Mouse (Mus musculus) intestine, embryonic 16.5 days (tissue): ENCODE measurements around the gene Unc5b. TPM values are rescaled to one million over a fixed set of nuclear protein-coding genes. Genes with fewer than 3 reads are reported as not detected.
A peak's percentile ranks its signal among the peaks of the same experiment; 100 is the strongest.
"Not testable (repeated sequence)": the region's sequence is repeated elsewhere in the genome, so short reads cannot be mapped to it uniquely, and the experiment has no call there.

Source experiments
- ATAC-seq: fragments of 200-750 bp; cut with Nextera tagmentation; 2 replicates; pipeline ENCODE4 v1.8.0; 2017; ENCODE audit warnings: moderate TSS enrichment, moderate library complexity
- H3K27ac ChIP-seq: fragments of 300-500 bp; sonication (generic); 2 replicates; pipeline ENCODE4 v1.5.1; 2014; ENCODE audit warnings: mild to moderate bottlenecking, low read length
- H3K27me3 ChIP-seq: fragments of 300-500 bp; sonication (generic); replicated peaks from 2 replicates; pipeline ENCODE4 v1.6.1; 2014; ENCODE audit warnings: low read length, control low read depth, mixed read lengths; ENCODE audit not compliant: control insufficient read depth, insufficient read depth
- H3K36me3 ChIP-seq: fragments of 300-500 bp; sonication (generic); 2 replicates; pipeline ENCODE4 v1.6.1; 2014; ENCODE audit warnings: low read length, control low read depth; ENCODE audit not compliant: control insufficient read depth, insufficient read depth
- H3K4me1 ChIP-seq: fragments of 300-500 bp; sonication (generic); 2 replicates; pipeline ENCODE4 v1.6.1; 2014; ENCODE audit warnings: low read length, control low read depth, mixed read lengths; ENCODE audit not compliant: control insufficient read depth, insufficient read depth
- H3K4me2 ChIP-seq: fragments of 300-500 bp; sonication (generic); 2 replicates; pipeline ENCODE4 v1.6.1; 2014; ENCODE audit warnings: low read depth, low read length, control low read depth
- H3K4me3 ChIP-seq: fragments of 300-500 bp; sonication (generic); 2 replicates; pipeline ENCODE4 v1.5.1; 2014; ENCODE audit warnings: mild to moderate bottlenecking, low read length
- H3K9ac ChIP-seq: fragments of 300-500 bp; sonication (generic); 2 replicates; pipeline ENCODE4 v1.6.1; 2014; ENCODE audit warnings: low read depth, low read length
- H3K9me3 ChIP-seq: fragments of 300-500 bp; sonication (generic); 2 replicates; pipeline ENCODE4 v1.6.1; 2016; ENCODE audit warnings: low read length, control low read depth; ENCODE audit not compliant: control insufficient read depth
- WGBS: fragments of 180-500 bp; shearing (Covaris S2); extraction: QIAGEN DNeasy Blood & Tissue Kit; methylation state at CpG from one replicate; pipeline ENCODE4 v1.1.7; 2014; 5-methylcytosine and 5-hydroxymethylcytosine counted together
- polyA plus RNA-seq: library from polyadenylated mRNA; unstranded; fragments of >200 nt; fragmentation: Nextera tagmentation; extraction: Ambion mirVana; gene quantifications from 2 replicates; pipeline ENCODE4 v1.2.1, GENCODE M21; 2015

The Unc5b gene
- 4.3 and 4.6 TPM in 2 replicates for polyA plus RNA-seq

DNA sequence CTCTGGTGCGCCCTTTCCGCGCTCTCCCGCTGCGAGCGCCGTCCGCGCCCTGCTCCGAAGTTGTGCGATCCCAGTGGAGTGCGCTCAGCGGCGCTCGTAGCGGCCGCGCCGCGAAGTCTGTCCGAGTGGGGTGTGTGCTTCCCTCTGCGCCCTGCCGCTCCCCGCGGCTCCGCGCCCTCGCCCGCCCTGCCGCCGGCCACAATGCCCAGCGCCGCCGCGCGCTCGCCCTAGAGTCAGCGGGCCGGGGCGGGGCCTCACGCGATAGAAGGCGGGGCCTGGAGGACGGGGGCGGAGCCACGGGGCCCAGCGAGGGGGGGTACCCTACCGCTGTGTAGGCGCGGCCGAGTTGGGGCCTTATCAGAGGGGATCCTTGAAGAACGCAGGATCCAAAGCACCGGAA is at the start of gene Unc5b:
Gene Unc5b, minus strand, starts transcription at position 203 of the 400 bp plus-strand sequence.
- Histone ChIP-seq H3K4me1 (peaks cover 31% of the 10 kb centered on the region), H3K9me3 (no peaks in the 10 kb centered on the region), H3K27ac (peak within 1 kb of the TSS; percentile 90), H3K27me3 (peaks cover 17% of the 10 kb centered on the region), H3K36me3 (no peaks in the 10 kb centered on the region), H3K9ac (peak within 1 kb of the TSS; percentile 83), H3K4me2 (peak within 1 kb of the TSS; percentile 98), H3K4me3 (peak within 1 kb of the TSS; percentile 79)
- ATAC-seq, result peak; percentile 97
- under 1% methylated on average over 53 of the region's 53 CpGs for WGBS

DNA sequence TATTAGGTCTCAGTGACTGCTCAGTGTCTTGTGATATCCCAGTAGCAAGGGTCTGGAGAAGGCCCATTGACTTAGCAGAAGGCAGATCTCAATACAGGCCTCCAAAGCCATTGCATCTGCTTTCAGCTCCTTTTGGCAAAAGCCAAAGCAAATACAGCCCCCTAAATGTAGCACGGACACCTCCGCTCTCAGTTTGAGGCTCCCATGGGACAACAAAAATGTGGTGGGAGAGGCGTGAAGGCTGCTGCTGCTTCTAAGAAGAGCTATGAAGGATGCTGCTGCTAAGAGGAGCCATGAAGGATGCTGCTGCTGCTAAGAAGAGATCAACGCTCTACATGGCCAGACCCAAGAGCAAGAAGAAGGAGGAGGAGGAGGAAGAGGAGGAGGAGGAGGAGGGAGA is 48.4 kb upstream of the Unc5b start:
- ATAC-seq, result no peak
- no peak overlapping the region for H3K4me2 ChIP-seq
- H3K4me3 ChIP-seq, result no peak overlapping the region
- 79% methylated on average over 4 of the region's 4 CpGs for WGBS
- H3K4me1 ChIP-seq, result no peaks in the 10 kb centered on the region
- no peaks in the 10 kb centered on the region for H3K9me3 ChIP-seq
- no peak overlapping the region for H3K27ac ChIP-seq
- H3K27me3 ChIP-seq, result no peaks in the 10 kb centered on the region
- H3K36me3 ChIP-seq, result no peaks in the 10 kb centered on the region
- H3K9ac ChIP-seq, result no peak overlapping the region

DNA sequence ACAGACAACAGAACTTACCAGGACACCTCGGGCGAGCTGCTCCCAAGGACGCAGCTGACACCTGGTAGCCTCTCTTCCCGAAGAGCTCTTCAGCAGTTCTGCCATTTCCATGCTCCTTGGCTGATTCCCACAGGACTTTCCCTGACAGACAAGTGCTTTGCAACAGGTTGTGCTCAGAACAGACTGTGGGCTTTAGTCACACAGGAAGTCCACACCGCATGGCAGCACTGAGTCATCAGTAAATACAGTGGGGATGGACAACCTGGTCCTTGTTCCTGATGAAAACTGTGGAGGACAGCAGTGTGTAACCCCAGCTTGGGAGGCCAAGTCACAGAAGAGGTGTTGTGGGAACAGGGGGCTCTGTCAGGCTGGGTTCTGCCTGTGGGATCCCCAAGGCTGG is 45.7 kb upstream of the Unc5b start:
- no peaks in the 10 kb centered on the region for H3K27me3 ChIP-seq
- 87% methylated on average over 5 of the region's 5 CpGs for WGBS

DNA sequence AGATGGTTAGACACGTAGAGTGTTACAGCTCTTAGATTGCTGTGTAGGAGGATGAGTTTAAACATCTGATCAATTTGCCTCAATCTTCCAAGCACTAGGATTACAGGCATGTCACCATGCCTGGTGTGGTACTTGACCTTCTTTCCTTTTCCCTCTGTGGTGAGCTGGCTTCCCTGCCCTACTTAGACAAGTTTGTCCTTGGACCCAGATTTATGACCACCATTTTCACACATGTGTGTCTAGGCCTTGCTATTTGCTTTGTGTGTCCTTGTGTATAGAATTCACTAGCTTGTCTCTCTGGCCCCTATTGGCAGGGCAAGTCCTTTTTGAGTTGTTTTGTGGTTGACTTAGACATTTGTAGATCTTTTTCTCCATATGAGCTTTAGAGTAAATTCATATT is 43.6 kb upstream of the Unc5b start:
- 84% methylated on average over 1 of the region's 1 CpGs for WGBS
- no peak overlapping the region for H3K9ac ChIP-seq
- H3K4me2 ChIP-seq, result no peak overlapping the region
- no peak overlapping the region for H3K4me3 ChIP-seq
- H3K4me1 ChIP-seq, result no peaks in the 10 kb centered on the region
- ATAC-seq, result no peak
- no peaks in the 10 kb centered on the region for H3K27me3 ChIP-seq
- no peaks in the 10 kb centered on the region for H3K36me3 ChIP-seq
- H3K9me3 ChIP-seq, result no peaks in the 10 kb centered on the region
- H3K27ac ChIP-seq, result no peak overlapping the region

More for the DNA sequence above, 45.7 kb upstream of the Unc5b start:
- no peaks in the 10 kb centered on the region for H3K4me1 ChIP-seq
- H3K36me3 ChIP-seq, result no peaks in the 10 kb centered on the region
- no peaks in the 10 kb centered on the region for H3K9me3 ChIP-seq
- H3K4me2 ChIP-seq, result no peak overlapping the region
- ATAC-seq, result no peak
- no peak overlapping the region for H3K4me3 ChIP-seq
- H3K9ac ChIP-seq, result no peak overlapping the region
- H3K27ac ChIP-seq, result no peak overlapping the region

DNA sequence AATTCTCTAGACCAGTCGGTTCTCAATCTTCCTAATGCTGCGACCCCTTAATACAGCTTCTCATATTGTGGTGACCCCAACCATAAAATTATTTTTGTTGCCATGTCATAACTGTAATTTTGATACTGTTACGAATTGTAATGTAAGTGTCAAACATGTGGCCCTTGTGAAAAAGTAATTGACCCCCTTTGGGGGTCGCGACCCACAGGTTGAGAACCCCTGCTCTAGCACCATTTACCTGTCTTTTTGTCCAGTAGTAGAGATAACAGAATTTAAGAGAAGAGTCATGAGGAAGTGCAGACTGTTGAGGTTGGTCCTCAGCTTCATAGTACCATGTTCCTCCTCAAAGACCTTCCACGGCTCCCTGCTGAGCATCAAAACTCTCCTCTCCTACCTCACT is 31.9 kb upstream of the Unc5b start:
- Histone ChIP-seq H3K4me2 (no peak overlapping the region), H3K27ac (no peak overlapping the region), H3K9ac (no peak overlapping the region), H3K4me1 (no peaks in the 10 kb centered on the region), H3K9me3 (no peaks in the 10 kb centered on the region), H3K27me3 (no peaks in the 10 kb centered on the region), H3K4me3 (no peak overlapping the region), H3K36me3 (no peaks in the 10 kb centered on the region)
- 85% methylated on average over 6 of the region's 6 CpGs for WGBS
- no peak for ATAC-seq

DNA sequence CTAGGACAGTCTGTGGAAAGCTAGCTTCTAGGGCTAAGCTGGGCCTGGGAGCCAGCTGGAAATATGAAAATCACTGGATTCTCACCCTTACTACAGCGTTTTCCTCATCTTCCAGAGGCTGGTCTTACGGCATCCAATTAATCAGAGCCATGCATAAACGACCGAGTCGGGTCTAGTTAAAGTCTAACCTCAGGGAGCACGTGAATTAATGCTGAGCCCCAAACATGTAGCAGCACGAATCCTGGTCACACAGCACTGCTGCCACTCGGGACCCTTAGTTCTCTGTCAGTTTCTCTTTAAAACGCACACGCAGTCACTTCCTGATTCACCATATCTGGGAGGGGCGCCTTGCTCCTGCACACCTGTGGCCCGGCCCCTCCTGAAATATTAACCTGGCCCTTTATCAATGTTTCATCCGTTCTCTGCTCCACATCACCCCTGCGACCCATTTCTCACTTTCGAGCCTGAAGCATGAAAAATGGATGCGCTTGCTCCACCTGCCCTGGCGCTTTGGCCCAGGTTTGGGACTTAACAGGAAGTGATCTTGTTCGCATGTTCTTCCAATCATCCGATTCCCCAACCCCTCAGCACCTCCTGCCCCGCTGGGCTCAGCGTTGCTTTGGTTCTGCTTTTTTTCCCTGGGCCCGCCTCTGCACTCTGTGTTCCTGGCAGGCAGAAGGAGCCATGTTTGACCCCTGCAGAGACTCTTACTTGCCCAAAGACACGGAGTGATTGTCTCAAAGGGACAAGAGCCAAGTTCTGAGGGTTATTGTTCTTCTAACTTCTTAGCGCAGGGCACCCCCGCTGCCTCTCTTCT is 31.3 kb upstream of the Unc5b start:
- peak; percentile 59 for ATAC-seq
- H3K4me1 ChIP-seq, result no peaks in the 10 kb centered on the region
- H3K36me3 ChIP-seq, result no peaks in the 10 kb centered on the region
- H3K27ac ChIP-seq, result no peak overlapping the region
- H3K9ac ChIP-seq, result peak overlapping the region; percentile 34
- peak overlapping the region; percentile 32 for H3K4me3 ChIP-seq
- H3K9me3 ChIP-seq, result no peaks in the 10 kb centered on the region
- WGBS, result 54% methylated on average over 25 of the region's 25 CpGs
- peak overlapping the region; percentile 38 for H3K4me2 ChIP-seq
- H3K27me3 ChIP-seq, result no peaks in the 10 kb centered on the region

DNA sequence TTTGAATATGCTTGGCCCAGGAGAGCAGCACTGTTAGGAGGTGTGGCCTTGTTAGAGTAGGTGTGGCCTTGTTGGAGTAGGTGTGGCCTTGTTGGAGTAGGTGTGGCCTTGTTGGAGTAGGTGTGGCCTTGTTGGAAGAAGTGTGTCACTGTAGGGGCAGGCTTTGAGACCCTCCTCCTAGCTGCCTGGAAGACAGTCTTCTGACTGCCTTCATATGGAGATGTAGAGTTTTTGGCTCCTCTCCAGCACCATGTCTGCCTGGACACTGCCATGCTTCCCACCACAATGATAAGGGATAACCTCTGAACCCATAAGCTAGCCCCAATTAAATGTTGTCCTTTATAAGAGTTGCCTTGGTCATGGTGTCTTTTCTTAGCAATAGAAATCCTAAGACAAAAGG is 13.9 kb upstream of the Unc5b start:
- not testable (repeated sequence) for ATAC-seq, H3K27me3 ChIP-seq, H3K4me3 ChIP-seq, H3K4me1 ChIP-seq, H3K9ac ChIP-seq, H3K27ac ChIP-seq, H3K4me2 ChIP-seq, H3K9me3 ChIP-seq, H3K36me3 ChIP-seq

DNA sequence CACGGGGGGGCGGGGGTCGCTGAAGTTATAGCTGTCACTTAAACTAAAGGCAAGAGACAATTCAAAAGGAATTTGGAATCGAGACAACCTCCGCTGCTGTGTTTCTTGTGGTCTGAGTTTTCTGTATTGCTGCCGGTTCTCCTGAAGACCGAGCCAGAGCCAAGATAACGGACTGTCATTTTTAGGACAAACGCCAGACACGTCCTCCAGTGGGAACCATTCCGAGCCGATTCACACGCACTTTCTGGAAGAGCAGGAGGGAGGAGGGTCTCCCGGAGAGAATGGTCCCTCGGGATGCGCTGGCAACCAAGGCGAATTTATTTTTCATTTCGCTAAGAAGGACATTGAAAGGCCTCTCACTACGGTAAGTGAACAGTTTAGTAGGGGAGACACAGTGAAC is 7.4 kb upstream of the Unc5b start:
- no peaks in the 10 kb centered on the region for H3K4me1 ChIP-seq
- no peaks in the 10 kb centered on the region for H3K9me3 ChIP-seq
- H3K27me3 ChIP-seq, result no peaks in the 10 kb centered on the region
- no peak overlapping the region for H3K4me3 ChIP-seq
- no peak for ATAC-seq
- WGBS, result 50% methylated on average over 19 of the region's 19 CpGs
- no peak overlapping the region for H3K9ac ChIP-seq
- H3K4me2 ChIP-seq, result peak overlapping the region; percentile 27; the same call in 1 of the 2 replicates
- no peak overlapping the region for H3K27ac ChIP-seq
- H3K36me3 ChIP-seq, result no peaks in the 10 kb centered on the region

DNA sequence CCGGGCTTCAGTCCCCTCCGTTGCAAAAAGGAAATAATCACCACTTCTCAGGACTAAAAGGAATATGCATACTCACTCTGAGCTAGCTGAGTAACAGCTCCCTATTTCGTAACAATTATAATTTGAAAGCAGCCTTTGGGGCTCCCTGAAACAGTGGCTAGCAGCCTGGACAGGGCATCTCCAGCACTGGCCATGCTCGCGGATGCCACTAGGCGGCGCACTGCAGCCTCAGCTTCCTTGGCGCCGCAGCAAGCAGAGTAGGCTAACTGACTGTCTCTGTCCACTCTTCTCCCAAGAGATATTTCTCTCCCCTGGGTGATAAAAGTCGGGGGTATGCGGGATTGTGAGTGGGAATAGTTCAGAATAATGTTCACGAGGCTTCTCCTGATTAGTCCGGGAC is 3.6 kb upstream of the Unc5b start:
- no peaks in the 10 kb centered on the region for H3K9me3 ChIP-seq
- no peak overlapping the region for H3K4me3 ChIP-seq
- 6% methylated on average over 13 of the region's 13 CpGs for WGBS
- no peak overlapping the region for H3K4me2 ChIP-seq
- no peaks in the 10 kb centered on the region for H3K36me3 ChIP-seq
- 0 out of 2 replicates have a peak, but pooled peaks cover 3% of the 10 kb centered on the region for H3K27me3 ChIP-seq
- H3K4me1 ChIP-seq, result peaks cover 14% of the 10 kb centered on the region
- no peak for ATAC-seq
- no peak overlapping the region for H3K27ac ChIP-seq
- H3K9ac ChIP-seq, result no peak overlapping the region
